Mouse (Mus musculus): ENCODE data around the gene Bcor. TPM values are rescaled to one million over a fixed set of nuclear protein-coding genes. Genes with fewer than 3 reads are reported as not detected.

Bcor gene
- polyA plus RNA-seq, 1 experiment = 15.8 TPM

DNA sequence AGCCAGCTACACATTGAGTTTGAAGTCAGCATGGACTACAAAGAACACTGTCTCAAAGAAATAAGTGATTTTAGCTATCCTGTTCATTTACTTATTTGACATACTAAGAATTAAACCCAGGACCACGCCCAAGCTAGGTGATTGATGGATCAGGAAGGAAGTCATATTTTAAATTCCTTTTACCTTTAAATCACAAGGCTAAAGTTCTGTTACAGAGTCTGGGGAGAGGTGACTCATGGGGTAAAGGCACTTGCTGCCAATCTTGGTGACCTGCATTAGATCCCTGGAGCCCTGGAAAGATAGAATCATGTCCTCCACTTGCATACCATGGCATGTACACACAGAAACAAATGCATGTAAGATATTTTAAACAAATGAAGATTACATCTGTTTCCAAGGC lies 149.5 kb downstream of the Bcor start:
- Histone ChIP-seq H3K9me3 (replicated peaks; ENCODE audit: control insufficient read depth, insufficient read depth, low read length, poor library complexity, severe bottlenecking) (no peaks in the 10 kb centered on the region), H3K4me1 (ENCODE audit: control insufficient read depth, insufficient read depth, low read length) (peaks cover 3% of the 10 kb centered on the region), H3K27me3 (ENCODE audit: control insufficient read depth, insufficient read depth, low read length, poor library complexity, severe bottlenecking) (no peaks in the 10 kb centered on the region), H3K36me3 (ENCODE audit: control insufficient read depth, insufficient read depth, low read length, poor library complexity, severe bottlenecking) (no peaks in the 10 kb centered on the region), H3K9ac (ENCODE audit: low read depth, poor library complexity, severe bottlenecking) (no peak overlapping the region), H3K4me3 (ENCODE audit: low read depth, low read length) (no peak overlapping the region), H3K27ac (ENCODE audit: insufficient read depth, low read length) (no peak overlapping the region)
- TF ChIP-seq EP300 (IDR thresholded peaks at IDR 0.05; ENCODE audit: insufficient read depth, low read depth, low read length) = no peak

DNA sequence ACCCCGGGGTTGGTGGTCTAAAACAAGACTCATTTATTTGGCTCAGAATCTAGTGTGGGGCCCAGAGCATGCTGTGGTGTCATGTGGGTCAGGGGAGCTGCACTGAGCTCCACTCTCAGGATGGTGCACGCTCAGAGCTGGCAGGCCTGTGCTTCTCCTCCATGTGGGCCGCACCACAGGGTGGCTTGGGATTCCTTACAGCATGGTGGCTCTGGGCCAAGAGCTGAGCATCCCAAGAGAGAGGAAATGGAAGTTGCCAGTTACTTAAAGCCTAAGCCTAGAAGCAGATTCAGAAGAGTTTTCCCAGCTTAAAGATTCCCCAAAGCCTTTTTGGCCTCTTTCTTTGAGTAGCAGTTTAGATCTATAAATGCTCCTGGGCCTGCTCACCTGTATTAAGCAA lies 151.1 kb downstream of the Bcor start:
- no peak for TF ChIP-seq POLR2A (IDR thresholded peaks at IDR 0.05; ENCODE audit: insufficient read depth, low read length)
- TF ChIP-seq EP300 (IDR thresholded peaks at IDR 0.05; ENCODE audit: insufficient read depth, low read depth, low read length) = no peak
- no peak for TF ChIP-seq CTCF (IDR thresholded peaks at IDR 0.05; ENCODE audit: low read depth, low read length)
- Histone ChIP-seq H3K4me1 (ENCODE audit: control insufficient read depth, insufficient read depth, low read length) (peaks cover 10% of the 10 kb centered on the region), H3K9me3 (replicated peaks; ENCODE audit: control insufficient read depth, insufficient read depth, low read length, poor library complexity, severe bottlenecking) (no peaks in the 10 kb centered on the region), H3K27me3 (ENCODE audit: control insufficient read depth, insufficient read depth, low read length, poor library complexity, severe bottlenecking) (no peaks in the 10 kb centered on the region), H3K4me3 (ENCODE audit: low read depth, low read length) (no peak overlapping the region), H3K9ac (ENCODE audit: low read depth, poor library complexity, severe bottlenecking) (no peak overlapping the region), H3K27ac (ENCODE audit: insufficient read depth, low read length) (no peak overlapping the region), H3K36me3 (ENCODE audit: control insufficient read depth, insufficient read depth, low read length, poor library complexity, severe bottlenecking) (no peaks in the 10 kb centered on the region)

DNA sequence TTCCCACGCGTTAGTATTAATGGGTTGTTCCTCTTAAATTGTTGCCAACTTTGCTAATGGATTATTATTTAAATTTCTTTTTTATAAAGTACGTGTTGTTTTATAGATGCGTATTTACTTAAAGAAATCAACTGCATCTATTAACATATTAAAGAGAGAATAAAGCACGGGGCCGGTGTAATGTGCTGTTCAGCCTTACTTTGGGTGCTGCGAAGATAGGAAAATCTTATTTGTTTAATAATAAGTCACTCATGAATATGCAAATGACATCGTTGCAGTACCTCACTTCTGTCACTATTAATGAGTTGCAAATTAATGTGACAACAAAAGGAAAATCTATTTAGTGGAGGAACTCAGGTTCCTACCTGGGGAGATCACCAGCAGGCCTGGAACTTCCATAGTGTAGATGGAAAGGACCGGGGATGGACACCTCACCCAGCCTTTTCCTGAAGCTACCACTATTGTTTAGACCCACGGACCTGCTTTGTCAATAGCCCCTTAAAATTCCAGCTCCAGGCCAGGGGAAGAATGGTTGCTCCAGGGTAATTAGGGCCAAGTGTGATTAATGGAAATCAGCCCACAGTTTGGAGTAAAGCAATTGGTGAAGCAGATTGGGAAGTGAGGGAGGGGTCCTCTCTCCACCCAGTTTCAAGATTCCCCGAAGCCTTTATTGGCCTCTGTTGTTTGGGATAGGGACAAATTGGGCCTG lies 152.2 kb downstream of the Bcor start:
- no peaks in the 10 kb centered on the region for H3K36me3 ChIP-seq (ENCODE audit: control insufficient read depth, insufficient read depth, low read length, poor library complexity, severe bottlenecking)
- peak overlapping the region; percentile 81; the same call in 1 of the 2 replicates for H3K9ac ChIP-seq (ENCODE audit: low read depth, poor library complexity, severe bottlenecking)
- no peak for TF ChIP-seq CTCF (IDR thresholded peaks at IDR 0.05; ENCODE audit: low read depth, low read length)
- no peak for TF ChIP-seq EP300 (IDR thresholded peaks at IDR 0.05; ENCODE audit: insufficient read depth, low read depth, low read length)
- TF ChIP-seq POLR2A (IDR thresholded peaks at IDR 0.05; ENCODE audit: insufficient read depth, low read length) = no peak
- H3K27me3 ChIP-seq (ENCODE audit: control insufficient read depth, insufficient read depth, low read length, poor library complexity, severe bottlenecking) = no peaks in the 10 kb centered on the region
- peak overlapping the region; percentile 62; the same call in 1 of the 2 replicates for H3K4me3 ChIP-seq (ENCODE audit: low read depth, low read length)
- peaks cover 11% of the 10 kb centered on the region for H3K4me1 ChIP-seq (ENCODE audit: control insufficient read depth, insufficient read depth, low read length)
- no peaks in the 10 kb centered on the region for H3K9me3 ChIP-seq (replicated peaks; ENCODE audit: control insufficient read depth, insufficient read depth, low read length, poor library complexity, severe bottlenecking)
- H3K27ac ChIP-seq (ENCODE audit: insufficient read depth, low read length) = no peak overlapping the region

DNA sequence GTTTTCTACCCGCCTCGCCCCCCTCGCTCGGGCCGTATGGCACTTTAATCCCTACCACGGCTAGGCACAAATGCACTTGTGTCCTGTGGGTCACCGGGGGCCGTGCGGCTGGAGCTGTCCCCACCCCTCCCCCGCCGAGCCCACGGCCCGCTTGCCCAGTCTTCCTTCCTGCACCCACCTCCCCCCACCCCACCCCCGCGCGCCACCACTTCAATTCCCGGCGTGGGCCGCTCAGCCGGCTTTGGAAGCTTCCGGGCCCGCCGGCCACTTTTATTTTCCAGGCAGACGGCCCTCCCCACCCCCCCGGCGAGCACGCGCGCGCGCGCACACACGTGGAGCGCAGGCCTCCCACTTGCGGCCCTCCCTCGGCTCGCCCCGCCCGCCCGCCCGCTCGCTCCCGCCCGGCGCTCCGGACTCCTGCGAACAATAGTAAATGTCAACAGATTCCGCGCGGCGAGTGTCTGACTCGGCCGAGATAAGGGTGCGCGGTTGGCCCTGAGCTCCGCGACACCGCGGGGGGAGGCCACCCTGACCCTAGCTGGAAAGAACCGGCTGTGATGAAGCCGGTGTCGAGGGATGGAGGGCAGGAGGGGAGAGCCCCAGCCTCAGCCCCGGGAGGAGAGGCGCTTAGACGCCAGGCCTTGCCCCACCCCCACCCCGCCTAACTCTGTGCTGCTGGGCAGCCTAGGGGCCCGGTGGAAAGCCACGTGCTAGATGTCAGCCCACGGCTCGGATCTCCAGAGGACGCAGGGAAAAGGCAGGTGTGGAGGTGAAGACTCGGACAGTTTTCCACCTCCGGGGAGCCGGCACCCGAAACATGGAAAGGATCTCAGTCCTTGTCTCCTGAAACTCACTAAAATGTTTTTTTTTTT lies 153.0 kb downstream of the Bcor start:
- no peaks in the 10 kb centered on the region for H3K9me3 ChIP-seq (replicated peaks; ENCODE audit: control insufficient read depth, insufficient read depth, low read length, poor library complexity, severe bottlenecking)
- no peaks in the 10 kb centered on the region for H3K27me3 ChIP-seq (ENCODE audit: control insufficient read depth, insufficient read depth, low read length, poor library complexity, severe bottlenecking)
- peak overlapping the region; percentile 77 for H3K4me3 ChIP-seq (ENCODE audit: low read depth, low read length)
- TF ChIP-seq EP300 (IDR thresholded peaks at IDR 0.05; ENCODE audit: insufficient read depth, low read depth, low read length) (no peak), CTCF (IDR thresholded peaks at IDR 0.05; ENCODE audit: low read depth, low read length) (no peak), POLR2A (IDR thresholded peaks at IDR 0.05; ENCODE audit: insufficient read depth, low read length) (no peak)
- H3K4me1 ChIP-seq (ENCODE audit: control insufficient read depth, insufficient read depth, low read length) = peaks cover 11% of the 10 kb centered on the region
- no peak overlapping the region for H3K27ac ChIP-seq (ENCODE audit: insufficient read depth, low read length)
- peak overlapping the region; percentile 81 for H3K9ac ChIP-seq (ENCODE audit: low read depth, poor library complexity, severe bottlenecking)
- H3K36me3 ChIP-seq (ENCODE audit: control insufficient read depth, insufficient read depth, low read length, poor library complexity, severe bottlenecking) = no peaks in the 10 kb centered on the region

DNA sequence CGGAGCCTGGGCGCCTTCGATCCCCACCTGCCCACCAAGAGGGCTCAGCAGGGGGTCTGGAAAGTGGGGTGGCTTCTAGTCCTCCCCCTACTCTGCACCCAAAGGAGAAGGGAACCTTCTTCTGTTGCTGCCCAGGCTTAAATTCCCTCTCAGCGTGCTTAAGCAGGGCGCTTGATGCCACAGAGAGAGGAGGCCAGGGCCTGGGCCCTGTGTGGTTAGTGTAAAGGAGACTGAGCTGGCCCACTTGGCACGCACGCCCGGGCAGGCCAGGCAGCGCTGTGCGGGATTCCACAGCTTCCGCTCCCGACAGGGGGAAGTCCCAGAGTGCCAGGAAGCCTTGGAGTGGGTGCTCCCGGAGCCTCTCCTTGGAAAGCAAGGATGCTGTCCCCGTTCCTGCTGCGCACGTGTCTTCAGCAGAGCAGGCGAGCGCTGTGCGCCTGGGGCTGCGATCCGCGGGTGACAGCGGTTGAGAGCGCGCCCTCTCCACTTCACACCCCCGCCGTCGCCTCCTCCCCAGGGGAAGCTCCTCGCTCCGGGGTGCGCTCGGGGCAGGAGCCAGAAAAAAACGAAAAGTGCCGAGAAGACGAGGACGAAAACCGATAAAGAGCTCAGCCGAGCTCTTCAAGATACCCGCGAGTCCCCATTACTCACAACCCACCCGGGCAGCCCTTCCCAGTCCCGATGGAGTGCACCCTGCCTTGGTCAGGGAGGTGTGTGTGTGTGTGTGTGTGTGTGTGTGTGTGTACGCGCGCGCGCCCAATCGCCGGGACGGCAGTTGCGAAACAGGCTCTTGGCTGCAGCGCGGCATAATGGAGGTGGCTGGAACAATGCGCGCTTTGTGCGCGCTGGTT lies 153.9 kb downstream of the Bcor start:
- TF ChIP-seq EP300 (IDR thresholded peaks at IDR 0.05; ENCODE audit: insufficient read depth, low read depth, low read length) (no peak), CTCF (IDR thresholded peaks at IDR 0.05; ENCODE audit: low read depth, low read length) (no peak), POLR2A (IDR thresholded peaks at IDR 0.05; ENCODE audit: insufficient read depth, low read length) (no peak)
- Histone ChIP-seq H3K9ac (ENCODE audit: low read depth, poor library complexity, severe bottlenecking) (peak overlapping the region; percentile 81), H3K9me3 (replicated peaks; ENCODE audit: control insufficient read depth, insufficient read depth, low read length, poor library complexity, severe bottlenecking) (no peaks in the 10 kb centered on the region), H3K27ac (ENCODE audit: insufficient read depth, low read length) (peak overlapping the region; percentile 36; the same call in 1 of the 2 replicates), H3K4me1 (ENCODE audit: control insufficient read depth, insufficient read depth, low read length) (peaks cover 11% of the 10 kb centered on the region), H3K36me3 (ENCODE audit: control insufficient read depth, insufficient read depth, low read length, poor library complexity, severe bottlenecking) (no peaks in the 10 kb centered on the region), H3K27me3 (ENCODE audit: control insufficient read depth, insufficient read depth, low read length, poor library complexity, severe bottlenecking) (no peaks in the 10 kb centered on the region), H3K4me3 (ENCODE audit: low read depth, low read length) (peak overlapping the region; percentile 77)

Data from ES-Bruce4 (cell line).